Mouse (Mus musculus): ENCODE data around the gene Ttbk2.

DNA sequence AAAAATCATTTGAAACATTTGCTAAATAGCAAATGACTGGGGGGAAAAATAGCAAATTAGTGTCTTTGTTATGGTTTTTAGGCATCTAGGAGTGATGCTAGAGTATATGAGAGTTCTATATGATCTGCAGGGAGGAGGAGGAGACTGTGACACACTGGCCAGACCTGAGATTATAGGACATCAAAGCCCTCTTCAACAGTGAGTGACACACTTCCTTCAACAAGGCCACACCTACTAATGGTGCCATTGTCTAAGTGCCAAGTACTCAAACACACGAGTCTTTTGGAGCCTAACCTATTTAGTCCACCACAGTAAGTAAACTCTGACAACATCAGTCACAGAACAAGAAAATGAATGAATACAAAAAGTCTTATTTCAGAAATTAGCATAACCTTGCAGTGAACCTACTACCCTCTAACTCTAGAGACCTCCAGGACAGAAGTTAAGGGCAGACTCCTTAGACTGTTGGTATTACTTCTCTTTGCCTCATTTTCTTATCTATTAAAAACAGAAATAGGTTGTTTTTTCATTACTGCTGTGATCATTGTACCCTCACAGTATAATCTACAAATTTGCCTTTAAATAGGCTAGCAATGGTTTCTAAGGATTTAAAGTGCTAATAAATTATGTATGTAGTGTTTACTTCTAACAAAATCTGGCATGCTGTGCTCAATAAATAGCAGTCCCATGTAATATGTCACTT lies 23.3 kb downstream of the Ttbk2 start:
- TF ChIP-seq ZNF384 (IDR thresholded peaks at IDR 0.05; ENCODE audit: low read depth, low read length) (no peak), HCFC1 (IDR thresholded peaks at IDR 0.05; ENCODE audit: borderline replicate concordance, insufficient read depth, low read length) (no peak)

Data from ES-E14 (cell line).